Mouse (Mus musculus): Measurements from ENCODE around the gene Ccrl2.

Ccrl2 gene

GRCm38 (mm10) chr9:111058943-111059556, 1.7 kb upstream of the Ccrl2 start:
- no peak for DNase-seq (ENCODE audit: low read depth, low spot score)

- peak; percentile 50 for DNase-seq (ENCODE audit: low read depth, low spot score)
These were observed 438 bp upstream of the Ccrl2 start for GRCm38 (mm10) chr9:111057544-111058370.

- peak; percentile 46 for DNase-seq (ENCODE audit: low read depth, low spot score)
These were observed 861 bp downstream of the Ccrl2 start for GRCm38 (mm10) chr9:111056519-111056797.

GRCm38 (mm10) chr9:111055800-111056518, 1.4 kb downstream of the Ccrl2 start:
- no peak for DNase-seq (ENCODE audit: low read depth, low spot score)

- DNase-seq (ENCODE audit: low read depth, low spot score), result no peak
These were observed 2.4 kb downstream of the Ccrl2 start for GRCm38 (mm10) chr9:111054923-111055322.

- no peak for DNase-seq (ENCODE audit: low read depth, low spot score)
These were observed 8.9 kb downstream of the Ccrl2 start for GRCm38 (mm10) chr9:111048452-111048851.

- DNase-seq (ENCODE audit: low read depth, low spot score), result no peak
These were observed 10.1 kb downstream of the Ccrl2 start for GRCm38 (mm10) chr9:111047266-111047665.

- DNase-seq (ENCODE audit: low read depth, low spot score), result peak; percentile 20
These were observed 11.1 kb downstream of the Ccrl2 start for GRCm38 (mm10) chr9:111046222-111046621.

- no peak for DNase-seq (ENCODE audit: low read depth, low spot score)
These were observed 15.1 kb downstream of the Ccrl2 start for GRCm38 (mm10) chr9:111042266-111042665.

- DNase-seq (ENCODE audit: low read depth, low spot score), result no peak
These were observed 17.4 kb downstream of the Ccrl2 start for GRCm38 (mm10) chr9:111039966-111040365.

GRCm38 (mm10) chr9:111033717-111034116, 23.6 kb downstream of the Ccrl2 start:
- peak; percentile 30 for DNase-seq (ENCODE audit: low read depth, low spot score)

- DNase-seq (ENCODE audit: low read depth, low spot score), result no peak
These were observed 30.5 kb downstream of the Ccrl2 start for GRCm38 (mm10) chr9:111026791-111027190.

GRCm38 (mm10) chr9:111019022-111019421, 38.3 kb downstream of the Ccrl2 start, which contains the start of gene Ltf:
Gene Ltf, plus strand, starts transcription at chr9:111019271.
- no peak for DNase-seq (ENCODE audit: low read depth, low spot score)

- DNase-seq (ENCODE audit: low read depth, low spot score), result peak; percentile 39
These were observed 41.7 kb downstream of the Ccrl2 start for GRCm38 (mm10) chr9:111015658-111016057.

GRCm38 (mm10) chr9:111012041-111012440, 45.3 kb downstream of the Ccrl2 start:
- no peak for DNase-seq (ENCODE audit: low read depth, low spot score)

GRCm38 (mm10) chr9:111011550-111011949, 45.8 kb downstream of the Ccrl2 start:
- DNase-seq (ENCODE audit: low read depth, low spot score), result no peak

GRCm38 (mm10) chr9:111009763-111010162, 47.6 kb downstream of the Ccrl2 start:
- DNase-seq (ENCODE audit: low read depth, low spot score), result peak; percentile 68

- DNase-seq (ENCODE audit: low read depth, low spot score), result no peak
These were observed 50.8 kb downstream of the Ccrl2 start for GRCm38 (mm10) chr9:111006544-111006943.
